Mouse (Mus musculus) megakaryocyte, embryonic 14.5 days (primary cell): Measurements from ENCODE around the gene Tada2a. TPM values are rescaled to one million over a fixed set of nuclear protein-coding genes. Genes with fewer than 3 reads are reported as not detected.

ENCODE experiments used
- H3K27me3 ChIP-seq: replicated peaks from 2 replicates; pipeline ENCODE3; 2012; ENCODE audit warnings: inconsistent platforms
- H3K36me3 ChIP-seq: replicated peaks from 2 replicates; pipeline ENCODE3; 2012; ENCODE audit warnings: low read length, inconsistent platforms, mixed read lengths
- H3K4me1 ChIP-seq: 2 replicates; pipeline ENCODE4 v1.6.1; 2012; ENCODE audit warnings: inconsistent platforms
- H3K4me3 ChIP-seq: replicated peaks from 2 replicates; pipeline ENCODE3; 2012; ENCODE audit warnings: moderate library complexity, mild to moderate bottlenecking, inconsistent platforms
- H3K9me3 ChIP-seq: 2 replicates; pipeline ENCODE4 v1.6.1; 2012; ENCODE audit warnings: inconsistent platforms
- FLI1 ChIP-seq: IDR thresholded peaks from 2 replicates; pipeline ENCODE4 v1.6.1; 2012; ENCODE audit warnings: low read length, inconsistent platforms, mixed read lengths
- GATA1 ChIP-seq: IDR thresholded peaks from 3 replicates; pipeline ENCODE4 v1.6.1; 2012; ENCODE audit warnings: mixed read lengths, low read length, inconsistent platforms, borderline replicate concordance
- polyA plus RNA-seq: library from polyadenylated mRNA; stranded (reverse); fragments of >175 nt; gene quantifications from 2 replicates; pipeline ENCODE4 v1.2.3, GENCODE M21; 2012; ENCODE audit warnings: low replicate concordance; ENCODE audit not compliant: insufficient read depth

Tada2a gene
- polyA plus RNA-seq, 1 experiment, result 0.67 TPM

DNA sequence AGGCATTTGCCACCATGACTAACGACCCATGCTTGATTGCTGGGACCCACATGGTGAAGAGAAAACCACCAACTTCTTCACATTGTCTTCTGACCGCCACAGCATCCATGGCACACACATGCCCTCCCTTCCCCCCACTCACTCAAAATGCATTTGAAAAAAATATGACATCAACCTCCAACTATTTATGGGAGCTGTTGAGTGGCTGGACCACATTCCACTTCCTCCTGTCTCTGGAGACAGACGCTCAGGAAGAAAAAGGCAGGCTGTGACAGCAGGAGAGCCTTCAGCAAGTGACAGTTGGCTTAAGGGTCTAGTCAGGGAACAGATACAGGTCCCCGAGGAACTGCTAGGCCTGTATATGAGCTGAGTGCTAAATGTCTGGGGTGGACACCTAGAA lies 49.5 kb downstream of the Tada2a start:
- TF ChIP-seq GATA1 (no peak), FLI1 (no peak)
- Histone ChIP-seq H3K9me3 (no peaks in the 10 kb centered on the region), H3K36me3 (peaks cover 63% of the 10 kb centered on the region), H3K4me1 (peaks cover 19% of the 10 kb centered on the region), H3K27me3 (no peaks in the 10 kb centered on the region), H3K4me3 (no peak overlapping the region)

DNA sequence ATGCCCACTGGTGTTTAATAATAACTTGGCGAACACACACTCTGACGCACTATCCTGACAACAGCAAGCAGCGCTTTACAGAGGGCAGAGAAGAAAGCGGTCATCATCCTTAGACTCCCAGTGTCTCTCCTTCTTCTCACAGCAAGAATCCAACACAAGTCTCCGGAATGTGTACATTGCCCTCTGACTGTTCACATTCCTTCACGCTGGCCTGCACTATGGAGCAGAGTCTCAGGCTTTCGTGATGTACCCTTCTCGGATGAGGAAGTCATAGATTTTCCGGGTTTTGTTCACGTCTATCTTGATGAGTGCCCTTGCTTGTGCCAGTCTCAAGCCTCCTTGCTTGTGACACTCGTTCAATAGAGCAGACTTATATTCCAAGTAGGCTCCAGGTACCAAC lies 50.0 kb downstream of the Tada2a start:
- H3K27me3 ChIP-seq, result peaks cover 2% of the 10 kb centered on the region
- peaks cover 57% of the 10 kb centered on the region for H3K36me3 ChIP-seq
- TF ChIP-seq GATA1 (no peak), FLI1 (no peak)
- no peak overlapping the region for H3K4me3 ChIP-seq
- H3K4me1 ChIP-seq, result peaks cover 19% of the 10 kb centered on the region
- H3K9me3 ChIP-seq, result no peaks in the 10 kb centered on the region

DNA sequence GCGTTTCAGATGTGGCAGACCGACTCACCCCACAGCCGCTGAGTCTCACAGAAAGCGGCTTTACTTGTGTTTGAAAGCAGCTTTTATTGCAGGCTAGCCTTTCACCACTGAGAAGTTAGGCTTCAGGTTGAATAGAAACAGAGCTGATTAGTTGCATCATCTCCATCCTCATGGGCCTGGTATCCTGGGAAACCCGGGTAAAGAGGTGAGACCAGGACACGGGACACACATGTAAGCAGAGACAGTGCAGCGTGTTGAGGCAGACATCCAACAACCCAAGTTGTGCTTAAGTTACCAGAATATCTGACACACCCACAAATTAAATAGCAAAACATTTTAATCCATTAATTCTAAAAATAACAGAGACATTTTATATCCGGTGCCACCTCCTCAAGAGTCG lies 50.8 kb downstream of the Tada2a start:
- H3K36me3 ChIP-seq, result peaks cover 50% of the 10 kb centered on the region
- no peak overlapping the region for H3K4me3 ChIP-seq
- peaks cover 17% of the 10 kb centered on the region for H3K4me1 ChIP-seq
- no peak for TF ChIP-seq GATA1
- TF ChIP-seq FLI1, result no peak
- peaks cover 7% of the 10 kb centered on the region for H3K27me3 ChIP-seq
- no peaks in the 10 kb centered on the region for H3K9me3 ChIP-seq

DNA sequence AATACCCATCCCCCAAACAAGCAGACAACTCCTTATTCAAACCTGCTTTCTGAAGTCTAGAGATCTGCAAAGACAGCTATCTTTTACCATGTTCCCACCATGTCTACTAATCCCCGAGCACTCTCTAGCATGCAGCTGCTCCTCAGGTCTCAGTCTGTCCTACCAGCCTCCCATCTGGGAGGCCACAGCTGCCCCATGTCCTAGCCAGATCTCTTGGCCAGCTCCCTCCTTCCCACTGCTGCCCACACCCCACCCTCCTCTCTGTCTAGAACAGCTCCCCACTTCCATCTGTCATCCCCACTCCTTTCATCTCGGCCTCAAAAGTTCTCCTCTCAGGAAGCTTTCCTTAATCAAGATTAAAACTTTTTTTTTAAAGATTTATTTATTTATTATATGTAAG lies 52.4 kb downstream of the Tada2a start:
- Histone ChIP-seq H3K4me1 (peaks cover 17% of the 10 kb centered on the region), H3K9me3 (no peaks in the 10 kb centered on the region), H3K4me3 (no peak overlapping the region), H3K36me3 (peaks cover 35% of the 10 kb centered on the region), H3K27me3 (peaks cover 13% of the 10 kb centered on the region)
- TF ChIP-seq GATA1, result no peak
- TF ChIP-seq FLI1, result no peak

DNA sequence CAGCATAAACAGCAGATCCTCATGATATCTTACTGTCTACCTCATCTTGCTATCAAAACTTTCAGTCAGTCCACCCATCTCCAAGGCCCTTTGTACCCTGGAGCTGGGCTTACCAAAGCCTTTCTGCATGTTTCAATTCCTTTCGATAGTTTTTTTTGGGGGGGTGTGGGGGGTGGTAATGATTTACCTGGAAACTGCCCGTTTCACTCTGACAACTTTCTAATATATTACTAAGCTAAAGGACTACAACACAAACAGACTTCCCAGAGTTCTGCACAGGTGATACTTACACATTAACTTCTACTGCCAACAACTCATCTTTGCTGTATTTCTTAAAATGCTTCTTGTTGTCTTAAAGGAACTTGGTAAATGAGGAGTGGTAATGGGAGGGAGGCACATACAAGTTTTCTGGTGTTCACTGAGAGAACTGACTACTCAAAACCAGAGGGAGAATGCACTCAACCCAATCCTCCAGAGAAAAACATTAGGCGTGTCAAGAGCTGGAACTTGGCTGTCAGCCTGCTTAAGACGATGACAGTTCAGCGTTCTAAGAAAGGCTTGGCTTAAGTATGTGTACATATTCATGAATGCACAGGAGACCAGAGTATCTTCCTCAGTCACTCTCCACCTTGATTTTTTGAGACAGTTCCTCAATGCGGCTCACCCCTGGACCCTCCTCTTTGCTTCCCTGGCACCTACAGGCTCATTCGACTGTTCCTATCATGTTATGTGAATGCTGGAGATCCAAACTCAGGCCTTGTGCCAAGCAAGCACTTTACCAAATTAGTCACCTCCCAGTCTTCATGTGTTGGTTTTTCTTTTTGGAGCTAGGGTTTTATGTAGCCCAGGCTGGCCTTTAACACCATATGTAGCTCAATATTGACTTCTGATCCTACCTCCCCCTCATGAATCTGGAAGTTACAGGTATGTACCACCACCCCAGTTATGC lies 55.3 kb downstream of the Tada2a start:
- Histone ChIP-seq H3K27me3 (peaks cover 26% of the 10 kb centered on the region), H3K4me3 (no peak overlapping the region), H3K4me1 (peaks cover 11% of the 10 kb centered on the region), H3K36me3 (peaks cover 10% of the 10 kb centered on the region), H3K9me3 (no peaks in the 10 kb centered on the region)
- TF ChIP-seq FLI1 (no peak), GATA1 (no peak)

DNA sequence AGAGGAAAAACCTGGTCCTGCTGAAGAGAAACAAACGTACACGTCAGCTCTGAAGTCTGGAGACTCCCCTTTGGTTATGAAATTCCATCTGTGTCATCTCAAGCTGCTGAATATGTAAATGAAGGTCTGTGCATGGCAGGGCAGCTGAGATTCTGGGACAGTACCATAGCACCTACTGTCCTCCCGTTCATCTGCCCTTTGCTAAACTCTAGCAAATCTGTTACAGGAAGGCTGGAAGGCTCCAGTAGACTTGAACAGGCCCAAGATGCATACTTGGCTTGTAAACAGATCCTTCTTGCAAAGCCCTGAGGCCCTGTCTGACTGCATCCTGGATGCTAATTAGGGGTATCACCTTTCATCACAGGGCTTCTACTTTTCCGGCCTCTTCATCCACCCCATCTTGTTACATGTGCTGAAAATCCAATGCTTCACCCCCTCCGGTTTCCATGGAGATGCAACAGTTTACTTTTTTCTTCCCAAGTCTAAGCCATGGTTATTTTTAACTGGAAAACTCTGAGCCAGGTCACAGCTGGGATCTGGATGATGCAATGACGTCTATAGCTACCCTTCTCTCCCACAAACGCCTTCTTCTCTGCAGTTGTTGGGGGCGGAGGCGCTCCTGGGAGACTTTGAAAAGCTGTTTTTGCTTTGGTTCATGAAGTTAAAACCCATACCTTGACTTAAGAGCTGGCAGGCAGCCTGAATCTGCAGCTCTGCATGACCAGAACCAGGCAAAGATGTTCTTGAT lies 56.3 kb downstream of the Tada2a start:
- Histone ChIP-seq H3K36me3 (peaks cover under 1% of the 10 kb centered on the region), H3K27me3 (peaks cover 36% of the 10 kb centered on the region), H3K4me3 (no peak overlapping the region), H3K9me3 (no peaks in the 10 kb centered on the region), H3K4me1 (peaks cover 18% of the 10 kb centered on the region)
- TF ChIP-seq FLI1 (no peak), GATA1 (no peak)

DNA sequence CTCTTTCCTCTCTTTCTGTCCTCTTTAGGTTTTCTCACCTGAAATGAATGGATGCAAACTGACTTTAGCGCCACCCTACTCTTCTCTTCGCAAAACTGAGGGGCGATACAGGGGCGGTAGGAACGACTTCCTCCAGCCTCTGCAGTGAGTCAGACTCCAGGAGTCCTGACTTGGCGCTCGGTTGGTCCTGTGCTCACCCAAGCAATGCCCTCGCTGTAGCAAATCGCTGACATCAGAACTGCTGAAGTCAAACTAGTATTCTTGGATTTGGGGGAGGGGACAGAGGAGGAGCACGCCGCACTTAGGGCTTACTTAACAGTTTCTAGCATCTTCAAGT lies 60.4 kb downstream of the Tada2a start, which contains the start of gene Dusp14:
Gene Dusp14 (minus strand): TSS at position 228 of the 337 bp plus-strand sequence.
- peaks cover 2% of the 10 kb centered on the region for H3K36me3 ChIP-seq
- peaks cover 52% of the 10 kb centered on the region for H3K27me3 ChIP-seq
- H3K9me3 ChIP-seq, result no peaks in the 10 kb centered on the region
- peak within 1 kb of the TSS; percentile 94 for H3K4me3 ChIP-seq
- TF ChIP-seq FLI1, result no peak
- H3K4me1 ChIP-seq, result peaks cover 50% of the 10 kb centered on the region

DNA sequence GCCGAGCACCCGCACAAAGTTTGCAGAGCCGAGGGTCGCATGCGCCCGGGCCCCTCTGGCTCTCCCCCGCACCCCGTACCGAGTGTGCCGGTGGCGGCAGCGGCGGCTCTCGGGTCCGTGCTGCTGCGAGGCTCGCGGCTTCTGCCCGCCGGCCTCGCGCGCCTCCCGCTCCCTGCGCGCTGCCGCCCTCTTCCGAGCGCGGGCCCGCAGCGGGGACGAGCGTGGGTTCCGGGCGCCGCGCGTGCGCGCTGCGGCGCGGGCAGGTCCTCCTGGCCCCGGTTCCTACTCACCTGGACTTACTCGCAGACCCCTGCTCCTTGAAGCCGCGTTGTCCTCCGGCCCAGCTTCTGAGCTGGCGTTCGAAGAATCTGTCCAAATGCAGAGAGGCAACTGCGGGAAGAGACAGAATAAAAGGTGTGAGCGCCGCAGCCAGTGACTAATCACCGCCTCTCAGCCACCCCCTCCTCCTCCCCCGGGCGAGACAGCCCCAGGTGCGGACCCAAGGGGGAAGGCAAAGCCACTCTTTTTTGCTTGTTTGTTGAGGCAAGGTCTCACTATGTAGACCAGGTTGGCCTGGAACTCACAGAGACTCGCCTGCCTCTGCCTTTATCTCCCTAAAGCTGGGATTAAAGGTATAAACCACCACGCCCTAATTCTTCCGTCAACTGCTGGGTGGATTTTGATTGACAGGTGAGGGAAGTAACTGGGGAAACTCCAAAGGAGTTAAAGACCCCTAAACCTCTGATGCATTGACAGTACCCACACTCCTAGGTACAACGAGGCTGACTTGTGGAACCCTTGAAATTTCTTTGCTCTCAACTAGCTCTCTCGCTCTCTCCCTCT lies 61.0 kb downstream of the Tada2a start:
- Histone ChIP-seq H3K27me3 (peaks cover 48% of the 10 kb centered on the region), H3K36me3 (peaks cover 2% of the 10 kb centered on the region), H3K4me1 (peaks cover 56% of the 10 kb centered on the region), H3K9me3 (no peaks in the 10 kb centered on the region), H3K4me3 (peak overlapping the region; percentile 94)
- no peak for TF ChIP-seq GATA1
- no peak for TF ChIP-seq FLI1

DNA sequence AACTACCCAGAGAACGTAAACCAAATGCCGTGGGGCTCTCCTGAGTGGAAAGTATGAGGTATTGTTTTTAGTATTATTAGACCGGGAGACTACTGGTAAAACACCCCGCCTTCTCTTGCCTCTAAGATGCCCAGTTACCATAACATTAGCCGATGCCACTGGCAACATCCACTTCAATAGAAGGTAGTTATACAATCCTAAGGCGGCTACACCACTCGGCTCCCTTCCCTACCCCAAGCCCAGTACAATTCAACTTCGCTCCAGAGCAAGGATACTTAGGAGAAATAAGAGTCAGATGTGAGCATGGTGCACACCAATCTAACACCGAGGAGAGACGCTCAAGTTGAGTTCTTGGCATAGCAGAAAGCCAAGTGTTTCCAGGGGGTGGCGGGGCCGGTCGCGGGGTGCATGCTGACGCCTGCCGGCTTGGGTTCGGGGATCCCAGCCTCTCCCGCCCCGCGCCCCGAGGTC lies 61.6 kb downstream of the Tada2a start:
- no peaks in the 10 kb centered on the region for H3K9me3 ChIP-seq
- peak overlapping the region; percentile 94 for H3K4me3 ChIP-seq
- H3K4me1 ChIP-seq, result peaks cover 62% of the 10 kb centered on the region
- TF ChIP-seq GATA1 (no peak), FLI1 (no peak)
- H3K36me3 ChIP-seq, result peaks cover 2% of the 10 kb centered on the region
- peaks cover 44% of the 10 kb centered on the region for H3K27me3 ChIP-seq
